Mouse (Mus musculus) hindbrain, embryonic 12.5 days (tissue): ENCODE results near the gene Gsk3a. TPM values are rescaled to one million over a fixed set of nuclear protein-coding genes. Genes with fewer than 3 reads are reported as not detected.

Experiments
- ATAC-seq: fragments of 200-750 bp; cut with Nextera tagmentation; 2 replicates; pipeline ENCODE4 v1.8.0; 2017; ENCODE audit warnings: moderate TSS enrichment; ENCODE audit not compliant: low FRiP score
- H3K27ac ChIP-seq: fragments of 300-500 bp; sonication (generic); 2 replicates; pipeline ENCODE4 v1.5.1; 2016; ENCODE audit warnings: mild to moderate bottlenecking
- H3K27me3 ChIP-seq: fragments of 300-500 bp; sonication (generic); 2 replicates; pipeline ENCODE4 v1.6.1; 2016; ENCODE audit warnings: mild to moderate bottlenecking
- H3K36me3 ChIP-seq: fragments of 300-500 bp; sonication (generic); 2 replicates; pipeline ENCODE4 v1.6.1; 2016; ENCODE audit warnings: mild to moderate bottlenecking
- H3K4me1 ChIP-seq: fragments of 300-500 bp; sonication (generic); 2 replicates; pipeline ENCODE4 v1.6.1; 2016
- H3K4me2 ChIP-seq: fragments of 300-500 bp; sonication (generic); replicated peaks from 2 replicates; pipeline ENCODE4 v1.6.1; 2016; ENCODE audit warnings: mild to moderate bottlenecking
- H3K4me3 ChIP-seq: fragments of 300-500 bp; sonication (generic); 2 replicates; pipeline ENCODE4 v1.5.1; 2016; ENCODE audit warnings: mild to moderate bottlenecking
- H3K9ac ChIP-seq: fragments of 300-500 bp; sonication (generic); 2 replicates; pipeline ENCODE4 v1.6.1; 2016; ENCODE audit warnings: mild to moderate bottlenecking, moderate library complexity
- H3K9me3 ChIP-seq: fragments of 300-500 bp; sonication (generic); replicated peaks from 2 replicates; pipeline ENCODE4 v1.6.1; 2016; ENCODE audit warnings: mild to moderate bottlenecking
- WGBS: fragments of 180-500 bp; shearing (Covaris S2); methylation state at CpG from one replicate; pipeline ENCODE4 v1.1.7; 2016; 5-methylcytosine and 5-hydroxymethylcytosine counted together
- polyA plus RNA-seq: library from polyadenylated mRNA; unstranded; fragments of >200 nt; fragmentation: Nextera tagmentation; extraction: Ambion mirVana; gene quantifications from 2 replicates; pipeline ENCODE4 v1.2.1, GENCODE M21; 2016

Gsk3a gene
- polyA plus RNA-seq, 1 experiment from 2014 or later, result 19.6 TPM

- H3K9me3 ChIP-seq, result no peaks in the 10 kb centered on the region
- H3K36me3 ChIP-seq, result peaks cover 26% of the 10 kb centered on the region
- WGBS, result under 1% methylated on average over 44 of the region's 45 CpGs
- H3K4me2 ChIP-seq, result peak within 1 kb of the TSS; percentile 95
- ATAC-seq, result peak; percentile 95
- no peaks in the 10 kb centered on the region for H3K27me3 ChIP-seq
- peak within 1 kb of the TSS; percentile 66 for H3K4me3 ChIP-seq
- H3K4me1 ChIP-seq, result peaks cover 29% of the 10 kb centered on the region
- peak within 1 kb of the TSS; percentile 63 for H3K9ac ChIP-seq
- H3K27ac ChIP-seq, result peak within 1 kb of the TSS; percentile 85
Measured at GRCm38 (mm10) chr7:25221102-25221883, 16.4 kb downstream of the Gsk3a start, which contains the start of gene Zfp526. Gene Zfp526, plus strand, starts transcription at chr7:25221425.

GRCm38 (mm10) chr7:25220457-25221101 lies 17.1 kb downstream of the Gsk3a start, which contains the start of gene Dedd2:
Gene Dedd2, minus strand, starts transcription at chr7:25220615.
- ATAC-seq, result no peak
- peak within 1 kb of the TSS; percentile 66 for H3K4me3 ChIP-seq

GRCm38 (mm10) chr7:25219756-25220456 lies 17.7 kb downstream of the Gsk3a start:
- H3K27ac ChIP-seq, result 0 out of 2 replicates have a peak overlapping the region, but pooled peaks have one; percentile 85
- WGBS, result 3% methylated on average over 31 of the region's 31 CpGs

More at GRCm38 (mm10) chr7:25220457-25221101, 17.1 kb downstream of the Gsk3a start, which contains the start of gene Dedd2:
- WGBS, result 9% methylated on average over 20 of the region's 20 CpGs
- Histone ChIP-seq H3K27me3 (no peaks in the 10 kb centered on the region), H3K9me3 (no peaks in the 10 kb centered on the region), H3K9ac (peak within 1 kb of the TSS; percentile 78), H3K4me1 (peaks cover 29% of the 10 kb centered on the region), H3K27ac (peak within 1 kb of the TSS; percentile 85), H3K4me2 (peak within 1 kb of the TSS; percentile 95), H3K36me3 (peaks cover 19% of the 10 kb centered on the region)

GRCm38 (mm10) chr7:25219416-25219750 lies 18.3 kb downstream of the Gsk3a start:
- Histone ChIP-seq H3K27me3 (no peaks in the 10 kb centered on the region), H3K4me3 (peak overlapping the region; percentile 66), H3K9me3 (no peaks in the 10 kb centered on the region), H3K4me2 (peak overlapping the region; percentile 95), H3K9ac (peak overlapping the region; percentile 78), H3K27ac (0 out of 2 replicates have a peak overlapping the region, but pooled peaks have one; percentile 76), H3K36me3 (peaks cover 14% of the 10 kb centered on the region), H3K4me1 (peaks cover 29% of the 10 kb centered on the region)
- 0% methylated on average over 16 of the region's 16 CpGs for WGBS
- ATAC-seq, result peak; percentile 35

More at GRCm38 (mm10) chr7:25219756-25220456, 17.7 kb downstream of the Gsk3a start:
- Histone ChIP-seq H3K4me1 (peaks cover 29% of the 10 kb centered on the region), H3K4me2 (peak overlapping the region; percentile 95), H3K4me3 (peak overlapping the region; percentile 66), H3K27me3 (no peaks in the 10 kb centered on the region), H3K9me3 (no peaks in the 10 kb centered on the region), H3K9ac (peak overlapping the region; percentile 78), H3K36me3 (peaks cover 17% of the 10 kb centered on the region)
- peak; percentile 66 for ATAC-seq

GRCm38 (mm10) chr7:25218705-25219415 lies 18.8 kb downstream of the Gsk3a start:
- Histone ChIP-seq H3K9ac (peak overlapping the region; percentile 78), H3K4me1 (peaks cover 29% of the 10 kb centered on the region), H3K4me3 (peak overlapping the region; percentile 66), H3K27ac (peak overlapping the region; percentile 76; the same call in 1 of the 2 replicates), H3K36me3 (peaks cover 12% of the 10 kb centered on the region), H3K4me2 (peak overlapping the region; percentile 95), H3K27me3 (no peaks in the 10 kb centered on the region), H3K9me3 (no peaks in the 10 kb centered on the region)
- peak; percentile 26 for ATAC-seq
- under 1% methylated on average over 53 of the region's 53 CpGs for WGBS

GRCm38 (mm10) chr7:25217653-25218395 lies 19.8 kb downstream of the Gsk3a start:
- no peak for ATAC-seq
- Histone ChIP-seq H3K4me1 (peaks cover 29% of the 10 kb centered on the region), H3K4me2 (peak overlapping the region; percentile 13; the same call in 1 of the 2 replicates), H3K9ac (no peak overlapping the region), H3K36me3 (peaks cover 12% of the 10 kb centered on the region), H3K4me3 (no peak overlapping the region), H3K9me3 (no peaks in the 10 kb centered on the region), H3K27me3 (no peaks in the 10 kb centered on the region), H3K27ac (no peak overlapping the region)
- WGBS, result 68% methylated on average over 12 of the region's 12 CpGs

GRCm38 (mm10) chr7:25214172-25214571 lies 23.5 kb downstream of the Gsk3a start:
- peaks cover 34% of the 10 kb centered on the region for H3K36me3 ChIP-seq

GRCm38 (mm10) chr7:25213099-25213498 lies 24.6 kb downstream of the Gsk3a start:
- H3K4me2 ChIP-seq, result no peak overlapping the region
- H3K27me3 ChIP-seq, result no peaks in the 10 kb centered on the region
- H3K9ac ChIP-seq, result no peak overlapping the region

More at GRCm38 (mm10) chr7:25214172-25214571, 23.5 kb downstream of the Gsk3a start:
- H3K4me1 ChIP-seq, result peaks cover 6% of the 10 kb centered on the region
- no peak for ATAC-seq
- H3K27me3 ChIP-seq, result no peaks in the 10 kb centered on the region
- H3K4me2 ChIP-seq, result no peak overlapping the region
- no peak overlapping the region for H3K9ac ChIP-seq
- no peaks in the 10 kb centered on the region for H3K9me3 ChIP-seq
- H3K4me3 ChIP-seq, result no peak overlapping the region
- WGBS, result 88% methylated on average over 2 of the region's 2 CpGs
- no peak overlapping the region for H3K27ac ChIP-seq

GRCm38 (mm10) chr7:25210482-25210881 lies 27.2 kb downstream of the Gsk3a start:
- Histone ChIP-seq H3K9me3 (no peaks in the 10 kb centered on the region), H3K27ac (no peak overlapping the region), H3K4me2 (no peak overlapping the region), H3K27me3 (no peaks in the 10 kb centered on the region), H3K4me1 (no peaks in the 10 kb centered on the region), H3K36me3 (peaks cover 50% of the 10 kb centered on the region), H3K4me3 (no peak overlapping the region), H3K9ac (no peak overlapping the region)
- WGBS, result 90% methylated on average over 4 of the region's 4 CpGs
- ATAC-seq, result no peak

More at GRCm38 (mm10) chr7:25213099-25213498, 24.6 kb downstream of the Gsk3a start:
- ATAC-seq, result no peak
- Histone ChIP-seq H3K4me3 (no peak overlapping the region), H3K4me1 (no peaks in the 10 kb centered on the region; the same call in 1 of the 2 replicates), H3K9me3 (no peaks in the 10 kb centered on the region), H3K27ac (no peak overlapping the region), H3K36me3 (peaks cover 44% of the 10 kb centered on the region)
- 83% methylated on average over 3 of the region's 3 CpGs for WGBS

- Histone ChIP-seq H3K4me3 (no peak overlapping the region), H3K36me3 (peaks cover 50% of the 10 kb centered on the region), H3K27me3 (no peaks in the 10 kb centered on the region), H3K9ac (no peak overlapping the region), H3K9me3 (no peaks in the 10 kb centered on the region), H3K27ac (no peak overlapping the region), H3K4me1 (no peaks in the 10 kb centered on the region), H3K4me2 (no peak overlapping the region)
- 69% methylated on average over 3 of the region's 3 CpGs for WGBS
- ATAC-seq, result no peak
Measured at GRCm38 (mm10) chr7:25209161-25209622, 28.5 kb downstream of the Gsk3a start.
